Mouse (Mus musculus) right cerebral cortex, postnatal 4 days (tissue): ENCODE measurements around the gene Cd200r1.
"Not testable (repeated sequence)": the region's sequence is repeated elsewhere in the genome, so short reads cannot be mapped to it uniquely, and the experiment has no call there.

Experiments
- DNase-seq: peaks from one replicate; pipeline ENCODE4 v3.0.0-alpha.2; 2022

Gene Cd200r1

DNA sequence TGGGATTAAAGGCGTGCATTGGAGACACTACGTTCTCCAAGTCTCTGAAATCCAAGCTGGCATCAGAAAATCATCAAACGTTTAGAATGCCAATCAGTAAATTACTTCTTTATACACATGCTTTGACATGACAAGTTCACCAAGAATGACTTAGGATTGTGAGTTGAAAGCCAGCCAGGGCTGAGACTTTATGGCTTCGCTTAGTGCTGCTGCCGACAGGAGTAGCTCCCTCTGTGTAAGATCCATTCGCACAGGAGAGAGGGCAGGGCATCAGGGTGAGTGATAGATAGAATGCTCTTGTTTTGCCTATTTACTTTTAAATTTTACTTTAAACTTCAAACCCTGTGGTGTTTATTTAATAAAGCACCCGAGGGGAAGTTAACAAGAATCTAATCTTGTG is 2.0 kb downstream of the Cd200r1 start:
- no peak for DNase-seq

DNA sequence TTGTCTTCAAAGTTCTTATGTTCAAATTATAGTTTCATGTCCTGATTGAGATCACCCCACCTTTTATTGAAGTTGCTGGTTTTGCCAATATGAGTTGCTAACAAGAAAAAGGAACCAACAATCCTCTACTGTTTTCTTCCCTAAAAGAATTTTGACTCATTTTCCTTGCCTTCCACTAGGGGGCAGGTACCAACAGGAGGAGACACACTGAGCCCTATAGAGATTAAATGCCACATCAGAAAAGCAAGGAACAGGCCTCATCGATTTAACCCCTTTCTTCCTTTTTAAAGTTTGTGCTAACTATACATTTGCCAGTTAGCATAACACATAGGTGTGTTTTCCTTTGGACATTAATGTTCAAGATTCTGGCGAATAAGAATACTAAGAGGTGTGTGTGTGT is 2.4 kb downstream of the Cd200r1 start:
- DNase-seq: no peak

DNA sequence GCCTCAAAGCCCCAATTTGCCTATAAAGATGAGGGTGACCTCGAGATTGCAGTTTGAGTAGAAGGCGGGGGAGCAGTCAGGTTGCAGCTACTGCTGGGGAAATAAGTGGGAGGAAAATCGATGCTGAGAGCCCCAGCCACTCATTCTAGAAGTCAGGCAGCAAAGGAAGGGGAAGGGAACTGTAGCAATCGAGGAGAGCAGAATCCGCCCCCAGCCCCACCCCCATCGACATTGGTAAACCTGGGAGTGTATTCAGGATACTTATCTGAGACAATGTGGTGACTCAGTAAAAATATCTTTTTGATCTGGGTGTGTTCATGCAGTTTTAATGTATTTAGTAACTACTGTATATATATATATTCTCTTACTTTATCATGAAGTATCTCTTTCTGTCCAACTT is 7.0 kb downstream of the Cd200r1 start:
- DNase-seq: no peak

GRCm38 (mm10) chr16:44773673-44774072 is 8.1 kb downstream of the Cd200r1 start:
- no peak for DNase-seq

DNA sequence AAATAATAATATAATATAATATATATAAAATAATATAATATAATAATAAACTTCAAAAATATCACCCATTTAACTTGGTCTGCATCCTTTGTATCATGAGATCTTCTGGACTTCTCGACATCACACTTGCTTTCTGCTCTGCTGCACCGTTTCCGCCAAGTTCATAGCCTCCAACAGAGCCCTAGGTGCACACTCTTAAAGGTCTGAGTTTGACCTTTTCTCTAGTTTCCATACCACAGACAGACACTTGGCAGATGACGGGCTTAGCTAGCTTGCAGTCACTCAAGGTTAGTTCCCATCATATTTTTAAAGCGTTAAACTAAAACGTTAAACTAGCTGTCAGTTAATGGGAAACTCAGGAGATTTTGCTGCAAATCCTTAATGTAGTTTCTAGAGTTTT is 8.7 kb downstream of the Cd200r1 start:
- no peak for DNase-seq

GRCm38 (mm10) chr16:44778538-44779147 is 13.1 kb downstream of the Cd200r1 start:
- no peak for DNase-seq

GRCm38 (mm10) chr16:44779494-44779893 is 14.0 kb downstream of the Cd200r1 start:
- DNase-seq: no peak

- DNase-seq: no peak
These were observed 15.2 kb downstream of the Cd200r1 start for GRCm38 (mm10) chr16:44780751-44781150.

DNA sequence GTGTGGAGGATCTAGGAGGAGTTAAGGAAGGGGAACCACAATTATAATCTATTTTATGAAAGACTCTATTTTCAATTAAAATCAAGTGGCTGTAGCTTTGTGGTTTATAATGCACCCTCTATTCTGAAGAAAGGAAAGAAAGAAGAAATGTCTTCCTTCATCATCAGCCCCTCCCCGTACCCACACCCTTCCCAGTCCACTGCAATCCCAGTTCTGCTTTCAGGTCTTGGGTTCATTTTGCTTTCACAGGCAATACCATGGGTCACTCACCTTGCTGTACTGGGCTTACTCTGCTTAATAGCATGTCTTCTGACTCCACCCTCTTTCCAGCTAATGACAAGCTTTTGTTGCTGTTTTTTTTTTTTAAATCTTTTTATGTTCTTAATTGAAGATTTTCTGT is 21.4 kb downstream of the Cd200r1 start:
- no peak for DNase-seq

DNA sequence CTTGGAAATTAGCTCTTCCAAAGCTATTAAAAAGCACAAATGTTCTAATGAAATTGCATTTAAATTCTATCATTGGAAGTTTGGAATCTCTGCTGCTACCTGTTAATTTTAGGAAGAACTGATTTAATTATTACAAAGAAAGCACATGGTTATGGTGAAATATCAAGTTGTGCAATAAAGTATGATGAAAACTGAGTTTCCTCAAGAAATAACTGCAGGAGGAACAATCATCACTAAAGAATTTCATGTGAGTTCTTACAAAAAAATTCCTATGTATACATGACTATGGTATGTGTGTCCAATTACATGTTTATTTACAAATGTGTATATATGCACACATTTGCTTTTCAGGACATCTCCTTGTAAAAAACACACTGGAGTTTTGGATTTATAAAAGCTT is 28.9 kb downstream of the Cd200r1 start:
- DNase-seq: no peak

DNA sequence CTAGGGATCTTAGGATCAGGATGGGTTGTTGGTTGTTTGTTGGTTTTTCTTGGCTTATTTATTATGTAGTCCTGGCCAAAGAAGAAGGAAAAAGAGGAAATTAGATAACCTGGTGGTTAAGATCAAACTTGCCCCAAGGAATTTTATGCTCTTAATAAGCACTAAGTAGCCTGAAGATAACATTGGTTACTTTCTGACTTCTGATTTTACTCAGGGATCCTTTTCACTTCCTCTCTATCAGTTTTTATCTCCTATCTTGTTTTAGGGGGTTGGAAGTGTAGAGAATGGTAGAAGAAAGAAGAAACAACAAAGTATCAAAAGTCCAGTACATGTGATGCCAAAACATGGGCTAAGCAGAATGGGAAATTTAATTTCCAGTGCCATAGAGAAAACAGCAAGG is 40.4 kb downstream of the Cd200r1 start:
- no peak for DNase-seq

DNA sequence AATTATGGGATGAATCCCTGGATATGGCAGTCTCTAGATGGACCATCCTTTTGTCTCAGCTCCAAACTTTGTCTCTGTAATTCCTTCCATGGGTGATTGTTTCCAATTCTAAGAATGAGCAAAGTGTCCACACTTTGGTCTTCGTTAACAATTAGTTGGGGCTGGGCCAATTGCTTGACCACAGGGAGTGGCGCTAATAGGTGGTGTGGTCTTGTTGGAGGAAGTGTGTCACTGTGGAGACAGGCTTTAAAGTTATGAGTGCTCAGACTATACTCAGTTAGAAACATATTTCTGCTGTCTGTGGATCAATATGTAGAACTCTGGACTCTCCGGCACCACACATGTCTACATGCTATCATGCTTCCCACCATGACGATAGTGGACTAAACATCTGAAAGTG is 44.7 kb downstream of the Cd200r1 start:
- not testable (repeated sequence) for DNase-seq

DNA sequence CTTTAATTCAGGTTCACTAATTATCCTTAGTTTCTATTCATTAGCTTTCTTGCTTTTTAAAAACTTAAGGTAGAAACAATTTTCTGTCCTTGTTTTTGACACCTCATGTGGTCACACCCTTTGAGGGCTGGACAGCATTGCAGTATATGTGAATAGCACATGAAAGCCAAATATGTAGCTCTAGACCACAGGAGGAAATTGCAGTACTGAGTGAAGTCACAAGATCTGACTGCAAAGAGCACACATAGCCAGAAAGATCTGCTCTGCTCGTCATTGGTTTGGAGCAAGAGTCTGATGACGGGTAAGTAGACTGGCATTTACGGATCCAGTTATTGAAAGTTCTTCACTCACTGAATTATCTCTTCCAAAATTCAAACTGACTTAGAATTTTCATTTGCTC is 46.0 kb downstream of the Cd200r1 start, which contains the start of gene Cd200r4:
Gene Cd200r4 (plus strand): TSS at position 190 of the 400 bp plus-strand sequence.
- DNase-seq: no peak

DNA sequence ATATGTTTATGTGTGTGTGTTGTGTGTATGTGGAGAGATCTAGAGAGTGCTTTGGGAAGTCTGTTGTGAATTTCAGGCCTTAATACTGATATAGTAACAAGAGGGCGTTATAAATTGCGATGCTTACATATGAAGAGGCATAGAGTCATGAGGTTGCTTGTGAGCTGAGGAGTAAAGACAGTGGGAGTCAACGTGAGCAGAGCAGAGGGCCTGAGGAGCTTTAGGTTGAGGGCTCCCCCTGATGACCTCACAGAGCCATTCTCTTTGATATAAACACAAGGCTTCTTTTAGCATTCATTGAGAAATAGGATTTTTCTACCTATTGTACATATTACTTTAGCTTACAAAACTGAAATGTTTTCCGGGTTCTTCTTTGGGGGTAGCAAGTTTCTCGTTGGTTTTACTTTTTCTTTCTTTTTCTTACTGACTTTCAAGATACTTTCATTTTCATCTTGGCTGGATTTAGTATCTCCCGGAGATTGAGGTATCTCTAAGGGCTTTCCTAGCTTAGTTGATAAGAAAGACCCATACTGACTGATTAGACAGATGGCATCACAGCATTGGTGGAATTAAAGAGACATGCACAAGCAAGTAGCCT is 47.0 kb downstream of the Cd200r1 start:
- no peak for DNase-seq

DNA sequence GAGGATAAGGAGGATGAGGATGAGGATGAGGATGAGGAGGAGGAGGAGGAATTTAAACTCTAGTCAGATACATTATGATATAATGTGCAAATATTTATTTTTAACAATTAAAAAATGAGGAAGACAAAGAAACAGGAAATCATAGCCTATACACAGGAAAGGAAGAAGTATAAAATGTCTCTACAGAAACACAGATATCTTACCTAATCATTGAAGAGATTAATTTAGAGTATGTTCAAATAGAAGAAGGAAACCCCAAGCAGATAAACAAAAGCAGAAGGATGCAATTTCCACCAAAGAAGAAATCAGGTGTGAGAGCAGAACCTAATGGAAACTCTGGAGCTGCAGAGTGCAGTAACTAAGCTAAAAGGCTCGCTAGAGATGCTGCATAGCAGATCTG is 52.5 kb downstream of the Cd200r1 start:
- DNase-seq: no peak

- DNase-seq: no peak
These were observed 55.0 kb downstream of the Cd200r1 start for GRCm38 (mm10) chr16:44820545-44820944.

GRCm38 (mm10) chr16:44832286-44832685 is 66.8 kb downstream of the Cd200r1 start:
- no peak for DNase-seq

GRCm38 (mm10) chr16:44833189-44833588 is 67.7 kb downstream of the Cd200r1 start:
- not testable (repeated sequence) for DNase-seq
